Mouse (Mus musculus) ES-E14 (cell line): ENCODE results near the gene Ntng1. TPM values are rescaled to one million over a fixed set of nuclear protein-coding genes. Genes with fewer than 3 reads are reported as not detected.

Experiments used
- DNase-seq: peaks from one replicate; pipeline ENCODE4 v3.0.0-alpha.2; 2013; ENCODE audit warnings: low read depth, low spot score
- H3K27ac ChIP-seq: 2 replicates; pipeline ENCODE4 v1.5.1; 2012; ENCODE audit warnings: low read depth, mild to moderate bottlenecking, low read length, moderate library complexity, mixed read lengths; ENCODE audit not compliant: poor library complexity, insufficient read depth, severe bottlenecking
- H3K36me3 ChIP-seq: 2 replicates; pipeline ENCODE4 v1.6.1; 2012; ENCODE audit warnings: mild to moderate bottlenecking, low read length, moderate library complexity, mixed read lengths; ENCODE audit not compliant: control insufficient read depth, poor library complexity, insufficient read depth, severe bottlenecking
- H3K4me1 ChIP-seq, 2 experiments: fragments of 150-350 bp in 1 of 2; sonication (generic) in 1 of 2; 2 replicates each; pipeline ENCODE4 v1.6.1; 2012; ENCODE audit warnings: low read length in 2 of 2, mild to moderate bottlenecking in 1 of 2, mixed read lengths in 1 of 2; ENCODE audit not compliant: control insufficient read depth in 2 of 2, insufficient read depth in 2 of 2, poor library complexity in 1 of 2
- H3K4me3 ChIP-seq, 2 experiments: fragments of 150-350 bp in 1 of 2; sonication (generic) in 1 of 2; 2 replicates each; pipeline ENCODE4 v1.5.1; 2012; ENCODE audit warnings: low read length in 2 of 2, low read depth in 1 of 2, mild to moderate bottlenecking in 1 of 2, mixed read lengths in 1 of 2; ENCODE audit not compliant: insufficient read depth in 1 of 2, poor library complexity in 1 of 2, severe bottlenecking in 1 of 2
- H3K9ac ChIP-seq: 2 replicates; pipeline ENCODE4 v1.6.1; 2012; ENCODE audit warnings: low read depth, mild to moderate bottlenecking, low read length, mixed read lengths; ENCODE audit not compliant: poor library complexity, insufficient read depth, severe bottlenecking
- H3K9me3 ChIP-seq: fragments of 150-350 bp; sonication (generic); 2 replicates; pipeline ENCODE4 v1.6.1; 2012; ENCODE audit warnings: low read depth, mild to moderate bottlenecking, low read length; ENCODE audit not compliant: control insufficient read depth, insufficient read depth
- CHD2 ChIP-seq: IDR thresholded peaks from 2 replicates; pipeline ENCODE4 v1.6.1; 2014; ENCODE audit warnings: mild to moderate bottlenecking, low read depth, low read length, inconsistent platforms
- HCFC1 ChIP-seq: IDR thresholded peaks from 2 replicates; pipeline ENCODE4 v1.6.1; 2012; ENCODE audit warnings: low read length, inconsistent platforms, borderline replicate concordance; ENCODE audit not compliant: insufficient read depth
- MAFK ChIP-seq: IDR thresholded peaks from 2 replicates; pipeline ENCODE4 v1.6.1; 2014; ENCODE audit warnings: mild to moderate bottlenecking, low read depth, low read length, inconsistent platforms; ENCODE audit not compliant: insufficient read depth
- ZC3H11A ChIP-seq: IDR thresholded peaks from 2 replicates; pipeline ENCODE4 v1.6.1; 2012; ENCODE audit warnings: low read depth, mild to moderate bottlenecking, inconsistent platforms, low read length, borderline replicate concordance
- ZNF384 ChIP-seq: IDR thresholded peaks from 2 replicates; pipeline ENCODE4 v1.6.1; 2012; ENCODE audit warnings: low read depth, low read length, inconsistent platforms
- in situ Hi-C, 2 experiments: fragments of 600-800 bp; cut with MboI; formaldehyde crosslinking; loops; one replicate each; pipeline ENCODE4 v1.15.1; 2025; ENCODE audit warnings: low sequenced_read_pairs in 2 of 2, inconsistent platforms in 1 of 2; ENCODE audit not compliant: unreplicated experiment in 2 of 2
- total RNA-seq: library from RNA; depleted of rRNA; stranded (reverse); fragments of 300-350 nt; gene quantifications from 2 replicates; pipeline ENCODE4 v1.2.3, GENCODE M21; 2012

Gene Ntng1
- total RNA-seq, 1 experiment = not detected

DNA sequence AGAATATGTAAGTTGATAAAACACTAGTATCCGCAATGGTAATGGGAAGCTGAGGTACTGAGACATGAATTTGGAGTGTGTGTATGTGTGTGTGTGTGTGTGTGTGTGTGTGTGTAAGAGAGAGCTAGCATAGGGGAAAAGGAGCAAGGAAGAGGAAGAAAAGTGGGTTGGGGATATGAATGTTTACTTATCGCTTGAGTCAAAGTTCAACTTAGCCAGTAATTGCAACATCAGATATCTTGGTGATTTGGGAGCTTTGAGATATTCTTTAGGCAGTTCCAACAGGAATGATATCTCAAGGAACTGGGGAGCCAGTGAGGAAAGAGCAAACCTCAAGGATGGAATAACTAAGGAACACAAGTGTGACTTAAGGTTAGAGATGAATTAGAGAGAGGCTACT, 97.1 kb downstream of the Ntng1 start:
- in situ Hi-C loops = no loop called here
- H3K4me3 ChIP-seq = no peak overlapping the region
- H3K9ac ChIP-seq = no peak overlapping the region
- H3K36me3 ChIP-seq = no peaks in the 10 kb centered on the region
- H3K4me1 ChIP-seq = no peaks in the 10 kb centered on the region
- no peaks in the 10 kb centered on the region for H3K9me3 ChIP-seq
- no peak for DNase-seq
- no peak overlapping the region for H3K27ac ChIP-seq
- TF ChIP-seq MAFK (no peak), ZNF384 (no peak), ZC3H11A (no peak), CHD2 (no peak), HCFC1 (no peak)

DNA sequence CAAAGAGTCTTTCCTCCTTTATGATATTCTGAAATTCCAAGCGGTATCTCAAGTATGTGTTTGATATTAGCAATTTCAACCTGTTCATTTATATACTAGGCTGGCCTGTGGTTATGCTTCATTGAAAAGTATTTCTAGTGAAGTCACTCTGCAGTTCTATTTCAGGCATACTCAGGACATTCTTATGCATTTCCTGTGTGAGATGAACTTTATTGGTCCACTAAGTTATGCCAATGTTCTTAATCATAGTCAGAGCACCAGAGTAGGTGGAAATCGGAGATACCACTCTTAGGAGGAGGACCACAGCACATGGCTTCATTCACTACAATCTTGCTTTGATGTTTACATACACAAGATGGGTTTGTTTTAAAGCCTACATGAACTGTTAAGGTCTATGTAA, 99.6 kb downstream of the Ntng1 start:
- no peak for DNase-seq
- H3K27ac ChIP-seq = no peak overlapping the region
- in situ Hi-C loops = no loop called here
- H3K36me3 ChIP-seq = no peaks in the 10 kb centered on the region
- H3K4me1 ChIP-seq = no peaks in the 10 kb centered on the region
- no peak overlapping the region for H3K9ac ChIP-seq
- H3K9me3 ChIP-seq = no peaks in the 10 kb centered on the region
- TF ChIP-seq CHD2 = no peak
- no peak for TF ChIP-seq HCFC1
- no peak for TF ChIP-seq MAFK
- TF ChIP-seq ZNF384 = no peak
- no peak for TF ChIP-seq ZC3H11A
- H3K4me3 ChIP-seq = no peak overlapping the region

GRCm38 (mm10) chr3:110043641-110044187, 100.1 kb downstream of the Ntng1 start:
- TF ChIP-seq CHD2 = no peak
- TF ChIP-seq ZC3H11A = no peak
- no peak for TF ChIP-seq ZNF384
- TF ChIP-seq MAFK = no peak
- TF ChIP-seq HCFC1 = no peak
- Histone ChIP-seq H3K4me1 (no peaks in the 10 kb centered on the region), H3K36me3 (no peaks in the 10 kb centered on the region), H3K4me3 (no peak overlapping the region), H3K27ac (no peak overlapping the region), H3K9me3 (no peaks in the 10 kb centered on the region), H3K9ac (no peak overlapping the region)
- no peak for DNase-seq
- in situ Hi-C loops = no loop called here

- no peak for DNase-seq
- TF ChIP-seq HCFC1 (no peak), CHD2 (no peak), MAFK (no peak), ZNF384 (no peak), ZC3H11A (no peak)
- in situ Hi-C loops = no loop called here
- Histone ChIP-seq H3K4me1 (no peaks in the 10 kb centered on the region), H3K27ac (no peak overlapping the region), H3K4me3 (no peak overlapping the region), H3K9me3 (no peaks in the 10 kb centered on the region), H3K36me3 (no peaks in the 10 kb centered on the region), H3K9ac (no peak overlapping the region)
Measured at GRCm38 (mm10) chr3:110022783-110023599, 120.8 kb downstream of the Ntng1 start.
